Mouse (Mus musculus) midbrain, embryonic 16.5 days (tissue): ENCODE measurements around the gene Fdx1l. TPM values are rescaled to one million over a fixed set of nuclear protein-coding genes. Genes with fewer than 3 reads are reported as not detected.
"Not testable (repeated sequence)": the region's sequence is repeated elsewhere in the genome, so short reads cannot be mapped to it uniquely, and the experiment has no call there.

ENCODE experiments used
- ATAC-seq: fragments of 200-750 bp; cut with Nextera tagmentation; 2 replicates; pipeline ENCODE4 v1.8.0; 2017; ENCODE audit warnings: moderate TSS enrichment
- H3K27ac ChIP-seq: fragments of 300-500 bp; sonication (generic); 2 replicates; pipeline ENCODE4 v1.5.1; 2014; ENCODE audit warnings: mild to moderate bottlenecking, low read length, mixed read lengths
- H3K27me3 ChIP-seq: fragments of 300-500 bp; sonication (generic); 2 replicates; pipeline ENCODE4 v1.6.1; 2014; ENCODE audit warnings: low read depth, low read length, mixed read lengths; ENCODE audit not compliant: control insufficient read depth, insufficient read depth
- H3K36me3 ChIP-seq: fragments of 300-500 bp; sonication (generic); 2 replicates; pipeline ENCODE4 v1.6.1; 2014; ENCODE audit warnings: mild to moderate bottlenecking, low read length, moderate library complexity, mixed read lengths; ENCODE audit not compliant: control insufficient read depth, insufficient read depth
- H3K4me1 ChIP-seq: fragments of 300-500 bp; sonication (generic); 2 replicates; pipeline ENCODE4 v1.6.1; 2014; ENCODE audit warnings: mild to moderate bottlenecking, low read length, mixed read lengths; ENCODE audit not compliant: control insufficient read depth, insufficient read depth
- H3K4me2 ChIP-seq: fragments of 300-500 bp; sonication (generic); 2 replicates; pipeline ENCODE4 v1.6.1; 2014; ENCODE audit warnings: mild to moderate bottlenecking, low read length, mixed read lengths
- H3K4me3 ChIP-seq: fragments of 300-500 bp; sonication (generic); 2 replicates; pipeline ENCODE4 v1.5.1; 2014; ENCODE audit warnings: low read depth, mild to moderate bottlenecking, low read length, moderate library complexity, mixed read lengths
- H3K9ac ChIP-seq: fragments of 300-500 bp; sonication (generic); 2 replicates; pipeline ENCODE4 v1.6.1; 2014; ENCODE audit warnings: low read depth, low read length, mixed read lengths
- H3K9me3 ChIP-seq: fragments of 300-500 bp; sonication (generic); replicated peaks from 2 replicates; pipeline ENCODE4 v1.6.1; 2014; ENCODE audit warnings: mild to moderate bottlenecking, low read length, mixed read lengths; ENCODE audit not compliant: control insufficient read depth, poor library complexity, severe bottlenecking
- WGBS: fragments of 180-500 bp; shearing (Covaris S2); extraction: QIAGEN DNeasy Blood & Tissue Kit; methylation state at CpG from one replicate; pipeline ENCODE4 v1.1.7; 2014; 5-methylcytosine and 5-hydroxymethylcytosine counted together
- polyA plus RNA-seq: library from polyadenylated mRNA; unstranded; fragments of >200 nt; fragmentation: Nextera tagmentation; extraction: Ambion mirVana; gene quantifications from 2 replicates; pipeline ENCODE4 v1.2.1, GENCODE M21; 2015

Fdx1l gene
- polyA plus RNA-seq, 1 experiment from 2014 or later: 73.0 TPM

GRCm38 (mm10) chr9:21044785-21045184 is 28.6 kb downstream of the Fdx1l start:
- WGBS: 68% methylated on average over 1 of the region's 1 CpGs
- not testable (repeated sequence) for H3K36me3 ChIP-seq, H3K27ac ChIP-seq, H3K4me2 ChIP-seq, ATAC-seq, H3K9me3 ChIP-seq, H3K4me1 ChIP-seq, H3K4me3 ChIP-seq, H3K9ac ChIP-seq, H3K27me3 ChIP-seq

GRCm38 (mm10) chr9:21043563-21043962 is 29.9 kb downstream of the Fdx1l start:
- Histone ChIP-seq H3K27ac (no peak overlapping the region), H3K4me1 (no peaks in the 10 kb centered on the region), H3K9me3 (no peaks in the 10 kb centered on the region), H3K36me3 (no peaks in the 10 kb centered on the region), H3K4me2 (no peak overlapping the region), H3K27me3 (peaks cover 18% of the 10 kb centered on the region), H3K4me3 (no peak overlapping the region), H3K9ac (no peak overlapping the region)
- ATAC-seq: no peak
- WGBS: 93% methylated on average over 4 of the region's 4 CpGs

GRCm38 (mm10) chr9:21041308-21041707 is 32.1 kb downstream of the Fdx1l start:
- Histone ChIP-seq H3K9me3 (no peaks in the 10 kb centered on the region), H3K27ac (no peak overlapping the region), H3K27me3 (peaks cover 41% of the 10 kb centered on the region), H3K4me2 (no peak overlapping the region), H3K9ac (no peak overlapping the region), H3K36me3 (no peaks in the 10 kb centered on the region), H3K4me3 (no peak overlapping the region), H3K4me1 (peaks cover 18% of the 10 kb centered on the region)
- no peak for ATAC-seq
- 52% methylated on average over 4 of the region's 4 CpGs for WGBS

GRCm38 (mm10) chr9:21039779-21040178 is 33.6 kb downstream of the Fdx1l start:
- Histone ChIP-seq H3K27me3 (peaks cover 55% of the 10 kb centered on the region), H3K4me3 (no peak overlapping the region), H3K27ac (no peak overlapping the region), H3K9ac (no peak overlapping the region), H3K4me2 (no peak overlapping the region), H3K36me3 (no peaks in the 10 kb centered on the region), H3K9me3 (no peaks in the 10 kb centered on the region), H3K4me1 (peaks cover 26% of the 10 kb centered on the region)
- WGBS: 70% methylated on average over 3 of the region's 3 CpGs
- no peak for ATAC-seq

- no peaks in the 10 kb centered on the region for H3K36me3 ChIP-seq
- WGBS: 1% methylated on average over 31 of the region's 31 CpGs
Measured at GRCm38 (mm10) chr9:21037481-21037891, 35.9 kb downstream of the Fdx1l start.

GRCm38 (mm10) chr9:21036666-21037065 is 36.7 kb downstream of the Fdx1l start:
- peaks cover 81% of the 10 kb centered on the region for H3K27me3 ChIP-seq
- H3K4me3 ChIP-seq: peak overlapping the region; percentile 57
- H3K4me1 ChIP-seq: peaks cover 49% of the 10 kb centered on the region
- H3K9me3 ChIP-seq: no peaks in the 10 kb centered on the region
- ATAC-seq: peak; percentile 6; the same call in 1 of the 2 replicates
- WGBS: 1% methylated on average over 22 of the region's 22 CpGs
- H3K9ac ChIP-seq: peak overlapping the region; percentile 84
- peak overlapping the region; percentile 86 for H3K4me2 ChIP-seq
- no peak overlapping the region for H3K27ac ChIP-seq
- no peaks in the 10 kb centered on the region for H3K36me3 ChIP-seq

More at GRCm38 (mm10) chr9:21037481-21037891, 35.9 kb downstream of the Fdx1l start:
- Histone ChIP-seq H3K9ac (peak overlapping the region; percentile 84), H3K4me3 (peak overlapping the region; percentile 57), H3K4me1 (peaks cover 41% of the 10 kb centered on the region), H3K27me3 (peaks cover 74% of the 10 kb centered on the region), H3K9me3 (no peaks in the 10 kb centered on the region), H3K4me2 (peak overlapping the region; percentile 86), H3K27ac (no peak overlapping the region)
- ATAC-seq: peak; percentile 76

GRCm38 (mm10) chr9:21036161-21036560 is 37.3 kb downstream of the Fdx1l start:
- WGBS: 7% methylated on average over 20 of the region's 20 CpGs
- Histone ChIP-seq H3K4me3 (peak overlapping the region; percentile 57), H3K4me1 (peaks cover 50% of the 10 kb centered on the region)

GRCm38 (mm10) chr9:21035586-21035985 is 37.8 kb downstream of the Fdx1l start:
- H3K9me3 ChIP-seq: no peaks in the 10 kb centered on the region
- H3K27ac ChIP-seq: no peak overlapping the region
- H3K4me3 ChIP-seq: peak overlapping the region; percentile 12; the same call in 1 of the 2 replicates
- H3K27me3 ChIP-seq: peaks cover 79% of the 10 kb centered on the region
- ATAC-seq: no peak
- peak overlapping the region; percentile 86 for H3K4me2 ChIP-seq
- 0 out of 2 replicates have a peak overlapping the region, but pooled peaks have one; percentile 5 for H3K9ac ChIP-seq
- WGBS: 15% methylated on average over 9 of the region's 9 CpGs
- no peaks in the 10 kb centered on the region for H3K36me3 ChIP-seq
- H3K4me1 ChIP-seq: peaks cover 53% of the 10 kb centered on the region

More at GRCm38 (mm10) chr9:21036161-21036560, 37.3 kb downstream of the Fdx1l start:
- Histone ChIP-seq H3K9me3 (no peaks in the 10 kb centered on the region), H3K4me2 (peak overlapping the region; percentile 86), H3K27ac (no peak overlapping the region), H3K36me3 (no peaks in the 10 kb centered on the region), H3K27me3 (peaks cover 81% of the 10 kb centered on the region), H3K9ac (no peak overlapping the region)
- no peak for ATAC-seq

- H3K27me3 ChIP-seq: peaks cover 80% of the 10 kb centered on the region
- whole genome bisulfite sequencing: 6% methylated on average over 17 of the region's 17 CpGs
- H3K9ac ChIP-seq: no peak overlapping the region
- ATAC-seq: no peak
- no peak overlapping the region; the same call in 1 of the 2 replicates for H3K4me2 ChIP-seq
- H3K4me3 ChIP-seq: no peak overlapping the region; the same call in 1 of the 2 replicates
- H3K4me1 ChIP-seq: peaks cover 59% of the 10 kb centered on the region
- H3K27ac ChIP-seq: no peak overlapping the region
- H3K36me3 ChIP-seq: no peaks in the 10 kb centered on the region
- no peaks in the 10 kb centered on the region for H3K9me3 ChIP-seq
Measured at GRCm38 (mm10) chr9:21034481-21035085, 38.8 kb downstream of the Fdx1l start.
